Mouse (Mus musculus): ENCODE data around the gene H2al2a. TPM values are rescaled to one million over a fixed set of nuclear protein-coding genes. Genes with fewer than 3 reads are reported as not detected.

Gene H2al2a
- polyA plus RNA-seq, 1 experiment from 2014 or later = not detected

DNA sequence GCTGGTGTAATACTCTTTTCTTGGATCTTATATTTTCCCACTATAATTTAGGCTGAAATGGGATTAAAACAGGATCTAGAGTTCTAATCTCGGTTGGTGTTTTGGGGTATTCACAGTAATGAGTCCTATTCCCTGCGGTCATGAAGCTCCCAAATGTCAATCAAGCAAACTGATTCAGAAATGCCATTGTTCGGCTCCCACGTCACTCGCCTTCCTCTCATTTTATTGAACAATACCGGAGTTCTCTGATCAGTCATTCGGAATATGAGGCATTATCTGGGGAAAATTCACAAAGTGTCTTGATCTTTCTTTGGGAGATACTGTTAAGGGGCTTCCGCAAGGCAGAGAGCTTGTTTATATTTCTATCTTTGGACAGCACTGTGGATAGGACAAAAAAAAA lies 33.8 kb upstream of the H2al2a start:
- no peaks in the 10 kb centered on the region for H3K4me1 ChIP-seq (replicated peaks; ENCODE audit: control insufficient read depth, insufficient read depth)
- no peak overlapping the region for H3K27ac ChIP-seq (replicated peaks)
- no peak overlapping the region for H3K4me3 ChIP-seq (ENCODE audit: low read depth, low read length)
- TF ChIP-seq EP300 (optimal IDR thresholded peaks at IDR 0.05) = no peak
- no peak for TF ChIP-seq CTCF (IDR thresholded peaks at IDR 0.05; ENCODE audit: low read depth)
- no peaks in the 10 kb centered on the region for H3K36me3 ChIP-seq (ENCODE audit: control insufficient read depth, insufficient read depth, low read length)
- no peak overlapping the region for H3K9ac ChIP-seq (ENCODE audit: low read length)
- ATAC-seq (ENCODE audit: low FRiP score, low TSS enrichment) (no peak), DNase-seq (ENCODE audit: low spot score) (no peak)
- no peak overlapping the region; the same call in 1 of the 2 replicates for H3K4me2 ChIP-seq (replicated peaks; ENCODE audit: low read depth)
- 78% methylated on average over 8 of the region's 8 CpGs for WGBS
- no peaks in the 10 kb centered on the region for H3K27me3 ChIP-seq (ENCODE audit: control insufficient read depth, insufficient read depth, low read length)
- H3K9me3 ChIP-seq (ENCODE audit: control insufficient read depth, low read length) = no peaks in the 10 kb centered on the region

DNA sequence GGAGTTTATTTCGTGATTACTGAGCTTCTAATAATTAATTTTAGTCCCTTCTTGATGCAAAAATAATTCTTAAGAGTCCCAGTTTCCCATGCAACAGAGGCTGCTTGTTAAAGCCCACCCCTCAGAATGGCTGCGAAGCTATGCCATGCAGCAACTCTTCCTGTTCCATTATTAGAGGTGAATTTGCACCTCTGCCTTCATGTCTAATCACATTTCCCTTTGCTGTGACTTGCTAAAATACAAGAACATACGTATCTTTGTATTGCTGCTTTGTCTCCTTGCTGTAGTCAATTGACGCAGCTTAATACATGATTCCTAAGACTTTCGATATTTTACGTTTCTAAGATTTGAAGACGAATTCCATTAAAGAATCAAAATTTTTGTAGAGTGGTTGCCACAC lies 32.9 kb upstream of the H2al2a start:
- 80% methylated on average over 7 of the region's 7 CpGs for WGBS
- H3K9me3 ChIP-seq (ENCODE audit: control insufficient read depth, low read length) = no peaks in the 10 kb centered on the region
- no peak overlapping the region for H3K27ac ChIP-seq (replicated peaks)
- no peaks in the 10 kb centered on the region for H3K27me3 ChIP-seq (ENCODE audit: control insufficient read depth, insufficient read depth, low read length)
- TF ChIP-seq EP300 (optimal IDR thresholded peaks at IDR 0.05) = no peak
- no peak for TF ChIP-seq CTCF (IDR thresholded peaks at IDR 0.05; ENCODE audit: low read depth)
- H3K36me3 ChIP-seq (ENCODE audit: control insufficient read depth, insufficient read depth, low read length) = no peaks in the 10 kb centered on the region
- H3K4me1 ChIP-seq (replicated peaks; ENCODE audit: control insufficient read depth, insufficient read depth) = no peaks in the 10 kb centered on the region
- no peak overlapping the region for H3K9ac ChIP-seq (ENCODE audit: low read length)
- ATAC-seq (ENCODE audit: low FRiP score, low TSS enrichment) = no peak
- DNase-seq (ENCODE audit: low spot score) = no peak
- no peak overlapping the region for H3K4me3 ChIP-seq (ENCODE audit: low read depth, low read length)
- no peak overlapping the region for H3K4me2 ChIP-seq (replicated peaks; ENCODE audit: low read depth)

DNA sequence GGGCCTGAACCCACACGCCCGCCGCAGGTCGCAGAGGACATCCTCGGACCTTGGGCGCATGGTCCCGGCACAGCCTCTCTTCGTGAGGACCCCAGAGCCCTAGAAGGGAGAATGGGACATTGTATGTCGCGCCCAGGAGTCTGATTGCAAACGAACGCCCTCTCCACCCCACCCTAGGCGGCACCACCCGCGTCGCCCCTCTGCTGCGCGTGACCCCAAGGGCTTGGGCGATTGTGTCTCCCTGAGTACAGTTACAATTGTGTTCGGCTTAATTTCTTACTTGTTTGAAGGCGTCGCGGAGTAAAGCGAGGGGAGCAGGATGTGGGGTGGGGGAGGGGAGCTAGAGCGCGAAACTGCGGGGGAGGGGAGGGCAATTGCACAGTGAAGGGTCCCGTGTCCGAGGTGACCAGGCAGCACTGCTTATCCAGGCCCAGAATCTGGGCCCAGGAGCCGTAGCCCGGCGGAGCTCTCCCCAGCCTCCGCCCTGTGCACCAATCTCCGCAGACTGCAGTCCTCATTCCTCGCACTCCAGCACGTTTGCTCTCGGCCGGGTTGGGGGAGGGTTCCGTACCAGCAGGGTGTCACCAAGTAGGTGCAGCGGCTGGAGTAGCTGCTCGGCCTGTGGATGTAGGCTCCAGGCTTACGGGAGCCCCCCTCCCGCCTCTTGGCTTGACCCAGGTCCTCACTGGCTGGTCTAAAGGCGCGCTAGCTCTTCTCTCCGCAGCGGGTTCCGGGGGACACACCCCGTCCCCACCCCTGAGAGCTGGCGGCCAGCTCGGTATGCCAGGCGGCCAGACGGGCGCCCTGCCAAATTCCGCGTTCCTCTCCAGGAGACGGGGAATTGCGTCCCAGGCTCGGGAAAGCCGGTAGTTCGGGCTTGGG lies 31.6 kb upstream of the H2al2a start:
- H3K4me1 ChIP-seq (replicated peaks; ENCODE audit: control insufficient read depth, insufficient read depth) = no peaks in the 10 kb centered on the region
- H3K9ac ChIP-seq (ENCODE audit: low read length) = peak overlapping the region; percentile 81
- WGBS = under 1% methylated on average over 61 of the region's 61 CpGs
- no peaks in the 10 kb centered on the region for H3K36me3 ChIP-seq (ENCODE audit: control insufficient read depth, insufficient read depth, low read length)
- H3K27ac ChIP-seq (replicated peaks) = peak overlapping the region; percentile 97
- DNase-seq (ENCODE audit: low spot score) (peak; percentile 96), ATAC-seq (ENCODE audit: low FRiP score, low TSS enrichment) (peak; percentile 87)
- peak overlapping the region; percentile 99 for H3K4me2 ChIP-seq (replicated peaks; ENCODE audit: low read depth)
- TF ChIP-seq CTCF (IDR thresholded peaks at IDR 0.05; ENCODE audit: low read depth) (peak; percentile 11; the same call in 1 of the 2 replicates), EP300 (optimal IDR thresholded peaks at IDR 0.05) (no peak)
- no peaks in the 10 kb centered on the region for H3K9me3 ChIP-seq (ENCODE audit: control insufficient read depth, low read length)
- peak overlapping the region; percentile 66 for H3K4me3 ChIP-seq (ENCODE audit: low read depth, low read length)
- no peaks in the 10 kb centered on the region for H3K27me3 ChIP-seq (ENCODE audit: control insufficient read depth, insufficient read depth, low read length)

DNA sequence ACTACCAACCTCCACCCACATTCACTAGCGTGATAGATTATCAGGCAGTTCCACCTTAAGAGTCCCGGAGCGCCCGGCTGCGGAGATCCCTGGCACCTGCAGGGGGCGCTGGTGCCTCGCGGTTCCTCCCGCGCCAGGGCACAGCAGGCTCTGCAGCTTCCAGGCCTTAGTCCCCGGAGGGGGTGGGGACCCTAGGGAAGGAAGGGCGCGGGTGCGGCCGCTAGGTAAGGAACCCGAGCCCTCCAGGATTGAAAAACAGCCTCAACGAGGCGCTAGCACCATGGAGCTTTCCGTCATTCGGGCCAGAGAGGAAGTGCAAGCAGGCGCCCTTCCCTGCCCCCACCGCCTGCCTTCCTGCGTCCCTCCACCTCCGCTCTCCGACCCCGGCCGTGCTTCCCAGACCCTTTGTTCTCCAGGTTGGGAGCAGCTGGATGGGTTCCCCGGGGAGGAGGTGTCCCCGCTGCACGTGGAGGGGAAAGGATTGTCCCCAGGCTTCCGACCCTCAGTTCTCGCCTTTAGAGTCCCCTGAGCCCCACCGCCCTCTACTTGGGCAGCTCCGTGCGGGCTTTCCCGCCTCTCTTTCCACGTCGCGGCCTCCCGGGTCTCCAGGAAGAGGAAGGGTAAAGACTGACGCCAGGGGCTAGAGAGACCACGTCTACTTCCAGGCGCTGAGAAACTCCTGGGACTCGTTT lies 30.8 kb upstream of the H2al2a start:
- TF ChIP-seq CTCF (IDR thresholded peaks at IDR 0.05; ENCODE audit: low read depth) = peak; percentile 95
- TF ChIP-seq EP300 (optimal IDR thresholded peaks at IDR 0.05) = no peak
- H3K36me3 ChIP-seq (ENCODE audit: control insufficient read depth, insufficient read depth, low read length) = no peaks in the 10 kb centered on the region
- no peaks in the 10 kb centered on the region for H3K4me1 ChIP-seq (replicated peaks; ENCODE audit: control insufficient read depth, insufficient read depth)
- H3K9ac ChIP-seq (ENCODE audit: low read length) = peak overlapping the region; percentile 81
- peak overlapping the region; percentile 97 for H3K27ac ChIP-seq (replicated peaks)
- H3K9me3 ChIP-seq (ENCODE audit: control insufficient read depth, low read length) = no peaks in the 10 kb centered on the region
- peak overlapping the region; percentile 66 for H3K4me3 ChIP-seq (ENCODE audit: low read depth, low read length)
- H3K4me2 ChIP-seq (replicated peaks; ENCODE audit: low read depth) = peak overlapping the region; percentile 99
- peak; percentile 97 for DNase-seq (ENCODE audit: low spot score)
- H3K27me3 ChIP-seq (ENCODE audit: control insufficient read depth, insufficient read depth, low read length) = no peaks in the 10 kb centered on the region
- WGBS = under 1% methylated on average over 44 of the region's 44 CpGs
- peak; percentile 93 for ATAC-seq (ENCODE audit: low FRiP score, low TSS enrichment)

DNA sequence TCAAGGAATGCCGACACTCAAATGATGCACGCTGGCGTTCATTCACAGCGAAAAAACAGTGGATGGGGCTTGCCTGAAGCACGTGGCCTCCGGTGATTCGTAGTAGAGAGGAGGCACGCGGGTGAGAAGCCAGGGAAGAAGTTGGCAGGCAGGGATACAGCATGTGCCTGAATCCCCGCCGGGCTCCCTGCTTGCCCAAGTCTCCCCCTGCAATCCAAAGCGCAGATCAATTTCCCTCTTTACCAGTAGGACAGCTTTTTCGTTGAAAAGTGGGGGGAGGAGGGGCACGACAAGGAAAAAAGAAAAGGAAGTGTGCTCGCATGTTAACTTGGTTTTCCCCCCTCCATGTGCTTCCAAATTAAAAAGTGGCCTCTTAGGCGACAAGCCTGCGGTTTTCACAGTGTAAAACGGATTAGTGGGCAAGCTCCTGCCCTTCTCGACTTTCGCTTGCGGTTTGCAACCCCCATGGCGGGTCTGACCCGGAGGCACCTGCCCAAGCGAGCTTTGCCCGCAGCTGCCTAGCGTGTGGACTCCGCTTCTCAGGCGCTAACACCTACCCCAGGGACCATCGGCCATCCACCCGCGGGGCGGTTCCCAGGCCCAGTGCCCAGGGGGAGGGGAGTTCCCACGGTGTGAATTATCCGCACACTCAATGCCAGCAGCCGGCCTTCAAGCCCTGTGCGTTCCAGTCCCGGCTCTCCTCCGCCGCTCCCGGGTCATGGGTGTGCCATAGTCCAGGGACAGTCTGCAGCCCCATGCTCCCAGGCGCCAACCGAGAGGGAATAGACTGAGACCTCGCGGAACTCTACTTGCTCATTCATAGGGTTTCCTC lies 29.6 kb upstream of the H2al2a start:
- TF ChIP-seq CTCF (IDR thresholded peaks at IDR 0.05; ENCODE audit: low read depth) = peak; percentile 10; the same call in 1 of the 2 replicates
- TF ChIP-seq EP300 (optimal IDR thresholded peaks at IDR 0.05) = no peak
- no peaks in the 10 kb centered on the region for H3K9me3 ChIP-seq (ENCODE audit: control insufficient read depth, low read length)
- no peaks in the 10 kb centered on the region for H3K27me3 ChIP-seq (ENCODE audit: control insufficient read depth, insufficient read depth, low read length)
- H3K36me3 ChIP-seq (ENCODE audit: control insufficient read depth, insufficient read depth, low read length) = no peaks in the 10 kb centered on the region
- H3K27ac ChIP-seq (replicated peaks) = peak overlapping the region; percentile 1; the same call in 1 of the 2 replicates
- under 1% methylated on average over 44 of the region's 44 CpGs for WGBS
- H3K9ac ChIP-seq (ENCODE audit: low read length) = peak overlapping the region; percentile 67
- peak overlapping the region; percentile 99 for H3K4me2 ChIP-seq (replicated peaks; ENCODE audit: low read depth)
- DNase-seq (ENCODE audit: low spot score) = peak; percentile 64
- ATAC-seq (ENCODE audit: low FRiP score, low TSS enrichment) = no peak
- H3K4me1 ChIP-seq (replicated peaks; ENCODE audit: control insufficient read depth, insufficient read depth) = no peaks in the 10 kb centered on the region
- peak overlapping the region; percentile 66 for H3K4me3 ChIP-seq (ENCODE audit: low read depth, low read length)

Measured in stomach, postnatal 0 days (tissue).